Mouse (Mus musculus) stomach, embryonic 14.5 days (tissue): ENCODE measurements around the gene Tatdn3. TPM values are rescaled to one million over a fixed set of nuclear protein-coding genes. Genes with fewer than 3 reads are reported as not detected.

Experiments used
- ATAC-seq: fragments of 200-750 bp; cut with Nextera tagmentation; 2 replicates; pipeline ENCODE4 v1.8.0; 2017; ENCODE audit warnings: low read depth, moderate TSS enrichment; ENCODE audit not compliant: insufficient number of reproducible peaks, insufficient read depth, low FRiP score
- H3K27ac ChIP-seq: fragments of 300-500 bp; sonication (generic); 2 replicates; pipeline ENCODE4 v1.5.1; 2014; ENCODE audit warnings: mild to moderate bottlenecking, low read length, moderate library complexity, mixed read lengths
- H3K27me3 ChIP-seq: fragments of 300-500 bp; sonication (generic); 2 replicates; pipeline ENCODE4 v1.6.1; 2014; ENCODE audit warnings: low read length, control low read depth, mixed read lengths; ENCODE audit not compliant: control insufficient read depth, insufficient read depth
- H3K36me3 ChIP-seq: fragments of 300-500 bp; sonication (generic); 2 replicates; pipeline ENCODE4 v1.6.1; 2014; ENCODE audit warnings: mild to moderate bottlenecking, control low read depth, low read length, moderate library complexity, mixed read lengths; ENCODE audit not compliant: control insufficient read depth, insufficient read depth
- H3K4me1 ChIP-seq: fragments of 300-500 bp; sonication (generic); 2 replicates; pipeline ENCODE4 v1.6.1; 2014; ENCODE audit warnings: low read length, control low read depth, mixed read lengths; ENCODE audit not compliant: control insufficient read depth, insufficient read depth
- H3K4me2 ChIP-seq: fragments of 300-500 bp; sonication (generic); replicated peaks from 2 replicates; pipeline ENCODE4 v1.6.1; 2014; ENCODE audit warnings: low read depth, low read length, control low read depth
- H3K4me3 ChIP-seq: fragments of 300-500 bp; sonication (generic); 2 replicates; pipeline ENCODE4 v1.5.1; 2014; ENCODE audit warnings: low read depth, low read length, control low read depth
- H3K9ac ChIP-seq: fragments of 300-500 bp; sonication (generic); replicated peaks from 2 replicates; pipeline ENCODE4 v1.6.1; 2014; ENCODE audit warnings: low read depth, mild to moderate bottlenecking, control low read depth, low read length, moderate library complexity, mixed read lengths
- H3K9me3 ChIP-seq: fragments of 300-500 bp; sonication (generic); 2 replicates; pipeline ENCODE4 v1.6.1; 2016; ENCODE audit warnings: low read depth, low read length, control low read depth; ENCODE audit not compliant: control insufficient read depth
- WGBS: fragments of 180-500 bp; shearing (Covaris S2); extraction: QIAGEN DNeasy Blood & Tissue Kit; methylation state at CpG from one replicate; pipeline ENCODE4 v1.1.7; 2014; 5-methylcytosine and 5-hydroxymethylcytosine counted together
- polyA plus RNA-seq: library from polyadenylated mRNA; unstranded; fragments of >200 nt; fragmentation: Nextera tagmentation; extraction: Ambion mirVana; gene quantifications from 2 replicates; pipeline ENCODE4 v1.2.1, GENCODE M21; 2014

The Tatdn3 gene
- polyA plus RNA-seq = 14.8 and 20.4 TPM in 2 replicates

GRCm38 (mm10) chr1:191062781-191063485 is at the start of gene Tatdn3, which contains the start of gene Nsl1:
Tatdn3 (minus strand) TSS chr1:191062932.
Nsl1 (plus strand) TSS chr1:191063012.
- Histone ChIP-seq H3K4me3 (peak within 1 kb of the TSS; percentile 95), H3K4me1 (peaks cover 6% of the 10 kb centered on the region; the same call in 1 of the 2 replicates), H3K27me3 (no peaks in the 10 kb centered on the region), H3K9ac (peak within 1 kb of the TSS; percentile 69), H3K27ac (no peak within 1 kb of the TSS), H3K9me3 (no peaks in the 10 kb centered on the region), H3K36me3 (peaks cover 3% of the 10 kb centered on the region; the same call in 1 of the 2 replicates), H3K4me2 (peak within 1 kb of the TSS; percentile 79)
- under 1% methylated on average over 56 of the region's 56 CpGs for WGBS
- ATAC-seq = peak; percentile 88

- Histone ChIP-seq H3K9me3 (no peaks in the 10 kb centered on the region), H3K4me3 (no peak overlapping the region), H3K36me3 (no peaks in the 10 kb centered on the region), H3K4me1 (no peaks in the 10 kb centered on the region), H3K4me2 (no peak overlapping the region), H3K27ac (no peak overlapping the region), H3K9ac (no peak overlapping the region), H3K27me3 (no peaks in the 10 kb centered on the region)
- no peak for ATAC-seq
- 43% methylated on average over 8 of the region's 8 CpGs for WGBS
Measured at GRCm38 (mm10) chr1:191111146-191111545, 48.4 kb upstream of the Tatdn3 start.

- Histone ChIP-seq H3K4me1 (no peaks in the 10 kb centered on the region), H3K9ac (no peak overlapping the region), H3K4me2 (no peak overlapping the region), H3K27me3 (no peaks in the 10 kb centered on the region), H3K36me3 (no peaks in the 10 kb centered on the region), H3K4me3 (no peak overlapping the region), H3K9me3 (no peaks in the 10 kb centered on the region), H3K27ac (no peak overlapping the region)
- WGBS = 92% methylated on average over 9 of the region's 9 CpGs
- ATAC-seq = no peak
Measured at GRCm38 (mm10) chr1:191109907-191110306, 47.2 kb upstream of the Tatdn3 start.

- no peak for ATAC-seq
- no peaks in the 10 kb centered on the region for H3K4me1 ChIP-seq
- H3K36me3 ChIP-seq = no peaks in the 10 kb centered on the region
- H3K9me3 ChIP-seq = no peaks in the 10 kb centered on the region
- 68% methylated on average over 10 of the region's 10 CpGs for WGBS
- no peak overlapping the region for H3K27ac ChIP-seq
- no peaks in the 10 kb centered on the region for H3K27me3 ChIP-seq
- H3K4me3 ChIP-seq = no peak overlapping the region
- H3K9ac ChIP-seq = no peak overlapping the region
- H3K4me2 ChIP-seq = no peak overlapping the region
Measured at GRCm38 (mm10) chr1:191107306-191107705, 44.6 kb upstream of the Tatdn3 start.

GRCm38 (mm10) chr1:191105246-191105645 is 42.5 kb upstream of the Tatdn3 start:
- H3K4me1 ChIP-seq = no peaks in the 10 kb centered on the region
- H3K4me3 ChIP-seq = no peak overlapping the region
- no peak overlapping the region for H3K27ac ChIP-seq
- H3K9ac ChIP-seq = no peak overlapping the region
- H3K36me3 ChIP-seq = no peaks in the 10 kb centered on the region
- ATAC-seq = no peak
- WGBS = 80% methylated on average over 9 of the region's 9 CpGs
- no peak overlapping the region for H3K4me2 ChIP-seq
- H3K27me3 ChIP-seq = no peaks in the 10 kb centered on the region
- H3K9me3 ChIP-seq = no peaks in the 10 kb centered on the region

GRCm38 (mm10) chr1:191102730-191103370 is 40.1 kb upstream of the Tatdn3 start:
- H3K36me3 ChIP-seq = no peaks in the 10 kb centered on the region
- H3K4me2 ChIP-seq = no peak overlapping the region
- ATAC-seq = no peak
- H3K4me3 ChIP-seq = no peak overlapping the region
- H3K27me3 ChIP-seq = no peaks in the 10 kb centered on the region
- H3K4me1 ChIP-seq = no peaks in the 10 kb centered on the region
- H3K9me3 ChIP-seq = no peaks in the 10 kb centered on the region
- no peak overlapping the region for H3K9ac ChIP-seq
- 77% methylated on average over 15 of the region's 15 CpGs for WGBS
- no peak overlapping the region for H3K27ac ChIP-seq

- H3K4me3 ChIP-seq = no peak overlapping the region
- ATAC-seq = no peak
- peaks cover 8% of the 10 kb centered on the region; the same call in 1 of the 2 replicates for H3K4me1 ChIP-seq
- WGBS = 72% methylated on average over 5 of the region's 5 CpGs
- no peaks in the 10 kb centered on the region for H3K27me3 ChIP-seq
- no peak overlapping the region for H3K4me2 ChIP-seq
- H3K9ac ChIP-seq = no peak overlapping the region
- H3K9me3 ChIP-seq = no peaks in the 10 kb centered on the region
- H3K27ac ChIP-seq = no peak overlapping the region
- H3K36me3 ChIP-seq = no peaks in the 10 kb centered on the region
Measured at GRCm38 (mm10) chr1:191099772-191100291, 37.1 kb upstream of the Tatdn3 start.

- Histone ChIP-seq H3K4me3 (peak overlapping the region; percentile 60; the same call in 1 of the 2 replicates), H3K27ac (no peak overlapping the region), H3K9ac (no peak overlapping the region), H3K36me3 (no peaks in the 10 kb centered on the region), H3K27me3 (no peaks in the 10 kb centered on the region), H3K4me2 (peak overlapping the region; percentile 97; the same call in 1 of the 2 replicates), H3K9me3 (no peaks in the 10 kb centered on the region), H3K4me1 (peaks cover 8% of the 10 kb centered on the region; the same call in 1 of the 2 replicates)
- no peak for ATAC-seq
- 39% methylated on average over 5 of the region's 5 CpGs for WGBS
Measured at GRCm38 (mm10) chr1:191099114-191099513, 36.4 kb upstream of the Tatdn3 start.
